Mouse (Mus musculus) hematopoietic stem cell, adult 5-6 weeks (primary cell): ENCODE results near the gene Avil. TPM values are rescaled to one million over a fixed set of nuclear protein-coding genes. Genes with fewer than 3 reads are reported as not detected.

Source experiments
- ATAC-seq, 2 experiments: fragments of 125-278 bp in 1 of 2; replicated peaks in 1 of 2; 2 replicates each; pipeline ENCODE4 v1.8.0; 2016 to 2017; ENCODE audit warnings: inconsistent platforms in 2 of 2, mild to moderate bottlenecking in 2 of 2, moderate number of reproducible peaks in 2 of 2, low read depth in 1 of 2, moderate TSS enrichment in 1 of 2; ENCODE audit not compliant: low FRiP score in 2 of 2, poor library complexity in 2 of 2, severe bottlenecking in 2 of 2, insufficient read depth in 1 of 2, low TSS enrichment in 1 of 2
- total RNA-seq: library from RNA; stranded (forward); fragments of 172-1452, 232-1000 nt; gene quantifications from 2 replicates; pipeline ENCODE4 v1.2.3, GENCODE M21; 2017

Avil gene
- total RNA-seq: 0.30 TPM in 1 of 2 replicates, not detected in the other

DNA sequence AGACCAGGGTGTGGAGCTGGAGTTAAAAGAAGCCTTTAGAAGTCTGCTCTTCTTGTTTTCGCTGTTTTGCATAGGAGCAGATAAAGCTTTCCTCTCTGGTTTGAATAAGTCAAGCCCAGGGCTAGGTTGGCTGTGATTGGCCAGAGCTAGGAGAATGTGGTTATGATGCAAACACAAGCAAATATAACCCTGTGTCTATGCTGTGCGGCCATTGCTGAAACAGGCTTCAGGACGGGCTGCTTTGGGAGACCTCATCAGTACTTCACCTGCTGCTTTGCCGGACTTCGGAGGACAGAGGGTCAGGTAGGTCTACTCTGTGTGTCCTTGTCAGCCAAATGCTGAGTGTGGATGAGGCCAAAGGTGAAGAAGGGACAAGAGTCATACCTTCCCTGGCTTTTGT, at the start of gene Avil:
Avil (plus strand) TSS at position 181 of the 400 bp plus-strand sequence.
- ATAC-seq: no peak

GRCm38 (mm10) chr10:126952375-126952774, 48.1 kb upstream of the Avil start:
- ATAC-seq: no peak

GRCm38 (mm10) chr10:126953029-126953471, 47.5 kb upstream of the Avil start:
- ATAC-seq: no peak

DNA sequence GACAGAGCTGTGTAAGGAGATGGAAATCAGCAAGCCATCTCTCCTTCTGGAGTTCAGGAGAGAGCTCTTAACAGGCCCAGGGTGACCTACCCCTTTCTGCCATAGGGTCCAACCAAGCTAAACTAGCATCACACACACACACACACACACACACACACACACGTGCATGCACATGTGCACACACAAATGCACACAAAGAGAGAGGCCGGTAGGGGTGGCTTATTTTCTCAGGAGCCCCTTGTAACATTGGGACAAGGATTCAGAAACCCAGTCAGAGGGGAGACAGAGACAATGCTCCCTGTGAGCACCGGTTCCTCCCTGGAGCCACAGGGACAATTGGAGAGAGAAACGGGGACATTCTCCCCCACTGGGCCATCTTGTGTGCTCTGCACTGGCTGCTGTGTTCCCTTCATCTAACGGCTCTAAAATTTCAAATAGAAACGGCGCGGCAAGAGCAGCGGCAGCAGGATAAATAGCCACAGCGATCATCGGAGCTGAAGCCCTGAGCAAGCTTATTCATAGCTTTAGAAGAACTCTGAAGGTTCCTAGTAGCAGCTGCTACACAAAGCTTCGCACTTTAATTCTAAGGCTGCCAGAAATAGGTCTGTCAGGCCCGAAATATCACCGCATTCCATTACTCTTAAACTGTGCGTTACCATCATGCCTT, 43.7 kb upstream of the Avil start:
- no peak for ATAC-seq

DNA sequence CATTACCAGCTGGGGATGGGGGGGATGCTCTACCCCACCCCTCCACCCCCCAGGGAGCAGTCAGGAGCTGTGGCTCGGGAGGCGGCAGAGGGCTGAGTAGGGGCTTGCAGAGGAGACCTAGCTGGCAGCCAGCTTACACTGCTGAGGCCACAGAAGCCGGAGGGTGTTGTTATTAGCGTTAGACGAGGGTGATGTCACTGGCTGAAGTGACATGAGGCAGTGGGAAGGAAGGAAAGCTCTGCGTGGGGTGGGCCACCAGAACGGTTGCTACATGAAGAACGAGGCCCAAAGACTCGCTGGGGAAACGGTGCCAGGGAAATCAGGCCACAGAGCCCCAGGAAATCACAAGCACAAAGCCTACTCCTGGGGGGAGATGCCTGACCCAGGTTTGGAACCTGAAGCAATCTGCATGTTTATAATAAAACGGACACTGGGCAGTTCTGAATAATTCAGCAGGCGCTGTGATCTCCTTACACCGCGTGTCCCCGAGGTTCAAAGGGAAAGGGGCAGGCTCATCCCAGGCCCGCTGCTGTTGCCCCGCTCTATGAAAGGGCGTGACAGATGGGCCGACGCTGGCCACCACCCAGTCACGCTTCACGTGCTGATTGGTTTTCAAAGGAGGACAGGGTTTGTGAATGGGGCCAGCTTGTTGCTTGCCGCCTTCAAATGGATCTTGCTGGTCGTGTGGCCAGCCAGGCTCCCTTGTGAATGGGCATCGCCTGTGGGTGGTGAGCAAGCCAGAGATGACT, 43.0 kb upstream of the Avil start:
- peak; percentile 56 to 67 for ATAC-seq

GRCm38 (mm10) chr10:126960496-126960895, 40.0 kb upstream of the Avil start:
- no peak for ATAC-seq

- no peak for ATAC-seq
These were observed 38.8 kb upstream of the Avil start for GRCm38 (mm10) chr10:126961757-126962156.

- peak; percentile 13 to 15; a peak in 3 of 4 replicates for ATAC-seq
These were observed 38.1 kb upstream of the Avil start for GRCm38 (mm10) chr10:126962271-126962965.

- ATAC-seq: no peak
These were observed 37.6 kb upstream of the Avil start for GRCm38 (mm10) chr10:126962966-126963330.

DNA sequence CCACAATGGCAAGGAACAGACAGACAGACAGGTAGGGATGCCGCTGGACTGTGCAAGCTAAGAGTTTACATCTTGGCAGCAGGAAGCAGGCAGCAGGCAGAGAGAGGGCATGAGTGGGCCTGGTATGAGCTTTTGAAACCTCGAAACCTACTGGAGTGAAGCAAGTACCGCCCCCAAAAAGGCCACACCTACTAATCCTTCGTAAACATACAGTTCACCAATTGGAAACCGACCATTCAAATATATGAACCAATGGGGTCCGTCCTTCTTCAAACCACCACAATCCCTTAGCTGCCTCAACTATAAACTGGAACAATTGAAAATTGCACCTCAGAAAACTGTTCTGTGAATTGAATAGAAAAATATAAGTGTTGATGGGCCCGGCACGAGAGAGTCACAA, 36.7 kb upstream of the Avil start:
- ATAC-seq: no peak

DNA sequence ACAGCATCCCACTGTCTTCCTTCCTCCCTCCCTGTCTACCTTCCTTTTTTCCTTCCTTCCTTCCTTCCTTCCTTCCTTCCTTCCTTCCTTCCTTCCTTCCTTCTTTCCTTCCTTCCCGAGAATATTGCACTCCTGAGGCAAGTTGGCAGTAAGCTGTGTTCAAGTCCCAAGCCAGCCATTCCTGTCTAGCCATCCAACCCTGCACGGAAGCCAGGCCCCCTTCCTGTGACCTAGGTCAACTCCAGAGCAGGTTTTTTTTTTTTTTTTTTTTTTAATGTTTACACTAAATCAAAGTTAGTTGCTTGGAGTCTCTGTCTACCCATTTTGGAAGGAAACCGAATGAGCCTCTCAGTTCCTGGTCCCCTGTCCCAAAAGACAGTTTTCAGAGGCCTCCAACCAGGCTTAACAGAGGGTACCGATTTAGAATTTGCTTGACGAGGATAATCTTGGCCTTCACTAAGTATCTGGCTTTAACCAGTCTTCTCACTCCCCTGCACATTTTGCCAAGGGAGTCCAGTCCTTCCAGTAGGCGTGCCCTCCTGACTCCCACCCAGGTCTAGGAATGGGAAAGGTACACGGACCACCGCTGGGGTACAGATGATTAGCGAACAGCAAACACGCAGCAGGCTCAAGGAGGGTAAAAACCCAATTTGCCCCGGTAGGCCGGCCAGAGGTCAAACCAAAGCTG, 29.0 kb upstream of the Avil start:
- no peak for ATAC-seq

DNA sequence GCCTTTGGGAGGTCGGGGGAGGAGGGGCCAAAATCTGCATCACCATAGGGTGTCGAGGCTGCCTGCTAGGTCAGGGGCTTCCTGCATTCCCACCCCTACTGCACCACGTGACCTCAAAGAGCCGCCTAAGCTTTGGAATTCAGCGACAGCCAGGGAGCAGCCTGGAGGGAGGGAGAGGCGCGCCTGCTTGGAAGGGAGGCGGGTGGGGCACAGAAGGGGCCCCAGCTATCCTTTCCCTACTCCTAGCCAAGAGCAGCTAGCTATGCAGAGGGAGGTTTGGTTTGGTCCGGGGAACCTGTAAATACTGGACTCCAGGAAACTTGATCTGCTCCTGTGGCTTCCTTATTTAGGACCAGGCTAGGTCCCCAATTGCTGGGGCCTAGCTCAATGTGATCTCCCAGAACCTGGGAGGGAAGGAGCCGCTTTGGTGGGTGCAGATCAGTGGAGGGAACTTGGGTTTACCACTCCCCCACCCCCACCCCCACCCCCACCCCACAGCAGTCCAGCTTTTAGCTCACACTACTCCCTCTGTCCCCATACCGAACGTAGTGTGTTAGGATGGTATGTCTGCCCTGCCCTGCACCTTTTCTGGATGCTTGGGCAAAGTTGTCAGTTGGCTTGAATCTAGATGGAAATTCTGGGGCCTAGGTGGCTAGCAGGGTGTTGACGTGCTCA, 28.3 kb upstream of the Avil start:
- no peak for ATAC-seq

DNA sequence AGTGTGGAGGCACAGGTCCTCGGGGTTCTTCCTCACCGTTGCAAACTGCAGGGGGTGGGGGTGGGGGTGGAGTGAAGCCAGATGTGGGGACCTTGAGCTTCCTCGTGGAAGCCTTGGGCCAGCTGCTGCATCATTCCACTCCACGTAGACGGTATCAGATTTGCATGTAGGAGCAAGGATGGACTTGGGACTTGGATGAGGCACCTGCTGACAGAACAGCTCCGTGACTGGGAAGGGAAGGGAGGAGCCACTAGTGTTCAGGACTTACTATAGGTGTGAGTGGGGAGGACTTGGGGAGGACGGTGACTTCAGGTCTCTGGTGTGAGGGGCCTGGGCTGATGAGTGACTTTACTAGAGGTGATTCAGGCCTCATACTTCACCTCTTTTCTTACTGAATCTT, 27.5 kb upstream of the Avil start:
- no peak for ATAC-seq

DNA sequence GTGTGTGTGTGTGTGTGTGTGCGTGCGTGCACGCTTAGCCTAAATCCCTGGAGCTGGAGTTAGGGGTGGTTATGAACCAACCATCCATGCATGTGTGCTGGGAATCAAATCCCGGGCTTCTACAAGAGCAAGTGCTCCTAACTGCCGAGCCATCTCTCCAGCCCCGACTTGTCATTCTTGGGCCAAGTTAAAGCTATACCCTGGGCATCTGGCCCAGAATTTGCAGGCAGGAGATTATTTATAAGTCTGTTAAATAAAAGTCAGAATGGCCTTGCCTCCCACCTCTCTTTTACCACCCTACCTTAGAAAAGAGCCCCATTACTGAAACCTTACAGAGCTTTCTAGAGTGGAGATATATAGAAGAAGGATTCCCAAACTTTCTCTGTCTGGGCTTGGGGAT, 24.8 kb upstream of the Avil start:
- ATAC-seq: no peak

- ATAC-seq: no peak
These were observed 23.4 kb upstream of the Avil start for GRCm38 (mm10) chr10:126977076-126977475.

DNA sequence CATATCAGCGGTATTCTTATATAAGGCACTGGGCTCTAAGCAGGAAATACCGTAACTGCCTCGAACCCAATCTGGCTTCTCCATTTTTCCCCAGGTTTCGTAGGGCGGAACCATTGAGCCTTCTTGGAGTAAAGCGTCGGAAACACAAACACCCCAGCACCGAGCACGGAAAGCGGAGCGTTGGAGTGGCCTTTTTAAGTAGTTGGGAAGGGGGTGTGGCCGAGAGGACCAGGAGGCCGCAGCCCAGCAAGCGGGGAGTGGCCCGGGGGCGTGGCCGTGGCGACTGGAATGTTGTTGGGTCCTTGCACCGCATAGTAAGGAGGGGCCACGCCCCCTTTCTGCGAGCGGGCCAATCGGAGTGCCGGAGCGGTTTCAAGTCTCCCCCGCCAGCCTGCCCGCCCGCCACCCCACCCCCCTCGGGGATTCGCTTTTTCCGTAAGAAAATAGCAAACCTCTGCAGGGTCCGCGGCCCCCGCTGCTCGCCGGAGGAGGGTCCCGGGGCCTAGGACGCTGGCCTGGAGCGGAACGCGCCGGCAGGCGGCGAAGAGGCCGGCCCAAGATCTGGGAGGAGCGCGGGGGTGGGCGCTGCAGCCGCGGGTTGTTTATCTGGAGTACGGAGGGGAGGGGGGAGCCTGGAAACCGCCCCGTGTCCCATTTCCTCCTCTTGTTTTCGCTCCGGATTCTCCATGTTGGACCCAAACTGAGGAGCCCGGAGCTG, 22.1 kb upstream of the Avil start, which contains the start of gene Ctdsp2:
Ctdsp2 (plus strand) TSS at position 441 of the 718 bp plus-strand sequence.
- ATAC-seq: peak; percentile 88 to 92
